Mouse (Mus musculus): Measurements from ENCODE around the gene Yrdc.

- TF ChIP-seq POLR2A (IDR thresholded peaks at IDR 0.05; ENCODE audit: insufficient read depth, low read depth, low read length) (no peak), CTCF (IDR thresholded peaks at IDR 0.05) (no peak), EP300 (IDR thresholded peaks at IDR 0.05; ENCODE audit: insufficient read depth, low read depth, low read length) (no peak)
Measured at GRCm38 (mm10) chr4:124881341-124881908, 30.9 kb downstream of the Yrdc start.
